8 mouse cellular contexts compared by ENCODE assay signal in genomic region chr13:104229181-104229580, GRCm38 (mm10). TPM values are rescaled to one million over a fixed set of nuclear protein-coding genes. Genes with fewer than 3 reads are reported as not detected.
DNase-seq lines count a peak whose midpoint lies in the region; ATAC-seq lines count a peak whose summit lies in the region.

No protein-coding gene starts in this region.

- peak overlapping the region; percentile 76 for H3K4me2 ChIP-seq in heart, embryonic 16.5 days (ENCODE audit: low read depth, low read length)

- peaks cover 4% of the 10 kb centered on the region; the same call in 1 of the 2 replicates for H3K36me3 ChIP-seq in heart, embryonic 16.5 days (ENCODE audit: control insufficient read depth, insufficient read depth)
- peaks cover 15% of the 10 kb centered on the region for H3K36me3 ChIP-seq in hindbrain, embryonic 10.5 days

- H3K27me3 ChIP-seq in heart, embryonic 16.5 days (ENCODE audit: control insufficient read depth, insufficient read depth, low read length) = no peaks in the 10 kb centered on the region
- H3K27me3 ChIP-seq in hindbrain, embryonic 10.5 days (ENCODE audit: insufficient read depth, poor library complexity, severe bottlenecking) = no peaks in the 10 kb centered on the region

- WGBS in heart, embryonic 16.5 days = 6% methylated on average over 15 of the region's 15 CpGs
- WGBS in hindbrain, embryonic 10.5 days = 7% methylated on average over 15 of the region's 15 CpGs

- peak overlapping the region; percentile 91 for H3K4me3 ChIP-seq in heart, embryonic 16.5 days (ENCODE audit: low read length)
- H3K4me3 ChIP-seq in hindbrain, embryonic 10.5 days = peak overlapping the region; percentile 78

- peak overlapping the region; percentile 59 for H3K27ac ChIP-seq in heart, embryonic 16.5 days (ENCODE audit: low read length)
- H3K27ac ChIP-seq in hindbrain, embryonic 10.5 days = peak overlapping the region; percentile 95

- no peaks in the 10 kb centered on the region for H3K9me3 ChIP-seq in heart, embryonic 16.5 days (replicated peaks; ENCODE audit: control insufficient read depth, low read length)
- H3K9me3 ChIP-seq in hindbrain, embryonic 10.5 days = no peaks in the 10 kb centered on the region

- no peak for ATAC-seq in heart, embryonic 16.5 days (replicated peaks; ENCODE audit: extremely low read depth, insufficient read depth, low FRiP score)

- peaks cover 12% of the 10 kb centered on the region for H3K4me1 ChIP-seq in heart, embryonic 16.5 days (ENCODE audit: control insufficient read depth, insufficient read depth, low read length)
- H3K4me1 ChIP-seq in hindbrain, embryonic 10.5 days (replicated peaks) = peaks cover 20% of the 10 kb centered on the region

- DNase-seq in heart, adult 18-20 months = no peak
- peak; percentile 10 for DNase-seq in MN1 (ENCODE audit: low spot score)
- DNase-seq in hindbrain, embryonic 10.5 days (ENCODE audit: low spot score) = no peak
- DNase-seq in mesoderm, embryonic 11.5 days (ENCODE audit: low read depth, low spot score) = peak; percentile 7
- no peak for DNase-seq in right cerebral cortex, postnatal 4 days
- no peak for DNase-seq in thymus, postnatal 4 days
- DNase-seq in kidney, postnatal 25 days = no peak

- peak overlapping the region; percentile 78 for H3K9ac ChIP-seq in heart, embryonic 16.5 days (ENCODE audit: low read length)

RNA-seq across cellular contexts. Expression of gene Ppwd1, which starts 0.5 kb away (rescaled TPM):
- 8.3 and 8.4 TPM in 2 replicates for polyA plus RNA-seq in heart, embryonic 16.5 days (2015; fragmentation: Nextera tagmentation; extraction: Ambion mirVana)
- 1 to 10 TPM; 6.2 to 7.1 TPM for total RNA-seq in heart, adult 18-20 months (2021)
- polyA plus RNA-seq in hindbrain, embryonic 10.5 days (2016; fragmentation: Nextera tagmentation; extraction: Ambion mirVana) = 12.5 and 17.4 TPM in 2 replicates

RNA-seq across cellular contexts. Expression of gene Cenpk, which starts 0.8 kb away (rescaled TPM):
- 36.6 and 44.1 TPM in 2 replicates for polyA plus RNA-seq in heart, embryonic 16.5 days (2015; fragmentation: Nextera tagmentation; extraction: Ambion mirVana)
- under 1 TPM in 1 of 2 experiments, not detected in 1; 0.77 TPM for total RNA-seq in heart, adult 18-20 months (2021)
- polyA plus RNA-seq in hindbrain, embryonic 10.5 days (2016; fragmentation: Nextera tagmentation; extraction: Ambion mirVana) = 55.5 and 86.6 TPM in 2 replicates

RNA-seq across cellular contexts. Expression of gene Trim23, which starts 50.6 kb away (rescaled TPM):
- polyA plus RNA-seq in heart, embryonic 16.5 days (2015; fragmentation: Nextera tagmentation; extraction: Ambion mirVana) = 12.9 and 16.0 TPM in 2 replicates
- total RNA-seq in heart, adult 18-20 months (2021) = 10 to 100 TPM; 22.4 to 24.5 TPM
- 17.8 and 18.0 TPM in 2 replicates for polyA plus RNA-seq in hindbrain, embryonic 10.5 days (2016; fragmentation: Nextera tagmentation; extraction: Ambion mirVana)

RNA-seq across cellular contexts. Expression of gene Trappc13, which starts 50.9 kb away (rescaled TPM):
- 44.4 and 53.3 TPM in 2 replicates for polyA plus RNA-seq in heart, embryonic 16.5 days (2015; fragmentation: Nextera tagmentation; extraction: Ambion mirVana)
- total RNA-seq in heart, adult 18-20 months (2021) = 10 to 100 TPM; 35.3 to 36.1 TPM
- polyA plus RNA-seq in hindbrain, embryonic 10.5 days (2016; fragmentation: Nextera tagmentation; extraction: Ambion mirVana) = 71.7 and 84.6 TPM in 2 replicates

RNA-seq across cellular contexts. Expression of gene Adamts6, which starts 58.5 kb away (rescaled TPM):
- polyA plus RNA-seq in heart, embryonic 16.5 days (2015; fragmentation: Nextera tagmentation; extraction: Ambion mirVana) = 5.4 and 5.7 TPM in 2 replicates
- total RNA-seq in heart, adult 18-20 months (2021) = 1 to 10 TPM; 1.5 to 3.7 TPM
- polyA plus RNA-seq in hindbrain, embryonic 10.5 days (2016; fragmentation: Nextera tagmentation; extraction: Ambion mirVana) = 2.0 and 2.2 TPM in 2 replicates

Comparison
In these comparisons a context has a peak if more than half of its experiments do, and no peak if none do; other contexts are left out.
1. DNase-seq: peak in MN1 (single experiment) and mesoderm, embryonic 11.5 days (single experiment); none in heart, adult 18-20 months (0 of 2), hindbrain, embryonic 10.5 days (single experiment), right cerebral cortex, postnatal 4 days (single experiment), thymus, postnatal 4 days (single experiment) and kidney, postnatal 25 days (0 of 2).